Mouse (Mus musculus): Measurements from ENCODE around the gene Aatk.
A peak's percentile ranks its signal among the peaks of the same experiment; 100 is the strongest.

Aatk gene

DNA sequence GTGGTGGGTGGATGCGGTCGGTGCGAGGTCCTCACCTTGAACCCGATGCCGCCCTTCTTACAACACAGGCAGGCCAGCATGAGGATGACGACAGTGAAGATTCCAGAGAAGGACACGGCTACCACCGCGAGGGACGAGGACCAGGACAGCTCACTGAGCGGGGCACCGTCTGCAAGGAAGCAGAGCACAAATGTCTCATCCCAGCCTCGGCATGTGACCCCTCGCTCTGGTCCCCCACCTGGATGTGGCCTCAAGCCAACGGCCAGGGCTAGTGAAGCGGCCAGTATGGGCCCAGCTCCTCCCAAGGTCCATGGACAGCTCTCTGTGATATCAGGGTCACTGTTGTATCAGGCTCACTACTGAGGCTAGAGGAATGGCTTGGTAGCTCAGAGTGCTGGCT lies 25.6 kb downstream of the Aatk start:
- no peak for DNase-seq

DNA sequence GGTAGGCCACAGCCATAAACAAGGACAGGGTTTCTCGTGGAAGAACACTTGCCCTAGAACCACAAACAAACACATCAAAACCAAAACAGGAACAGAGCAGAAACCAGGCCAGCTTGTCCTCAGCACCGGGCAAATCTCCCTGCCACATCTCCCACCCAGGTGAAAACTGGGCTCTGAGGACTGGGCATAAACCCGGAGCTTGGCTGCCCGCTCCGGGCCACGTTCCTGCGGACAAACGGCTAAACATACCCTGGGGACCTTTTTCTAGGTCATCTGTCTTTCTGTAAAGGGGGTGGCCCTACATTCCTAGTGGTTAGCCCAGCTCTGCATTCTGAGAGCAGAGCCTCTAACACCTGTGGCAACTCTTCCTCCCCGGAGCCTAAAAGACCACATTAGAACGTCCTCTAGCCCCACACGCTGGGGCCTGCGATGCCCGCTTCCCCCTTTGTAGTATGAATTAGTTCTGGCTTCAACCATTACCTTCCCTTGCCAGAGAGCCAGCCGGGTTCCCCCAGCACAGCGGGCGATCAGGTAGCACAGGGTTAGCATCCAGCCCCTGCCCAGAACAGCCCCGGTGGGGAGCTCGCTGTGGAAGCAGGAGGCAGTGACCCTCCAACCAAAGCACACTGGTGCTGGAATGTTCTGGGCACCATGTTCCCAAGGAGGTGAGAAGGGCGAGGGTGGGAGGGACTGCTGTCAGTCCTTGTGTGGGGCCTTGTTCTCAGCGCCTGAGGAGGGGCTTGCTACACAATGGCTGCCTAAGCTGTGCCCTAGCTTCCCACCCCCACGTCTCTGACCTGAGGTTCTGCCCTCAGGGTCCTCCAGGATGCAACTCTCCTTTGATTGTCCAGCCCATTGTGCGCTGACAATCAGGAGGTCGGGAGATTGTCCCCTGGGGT lies 27.2 kb downstream of the Aatk start:
- no peak for DNase-seq

DNA sequence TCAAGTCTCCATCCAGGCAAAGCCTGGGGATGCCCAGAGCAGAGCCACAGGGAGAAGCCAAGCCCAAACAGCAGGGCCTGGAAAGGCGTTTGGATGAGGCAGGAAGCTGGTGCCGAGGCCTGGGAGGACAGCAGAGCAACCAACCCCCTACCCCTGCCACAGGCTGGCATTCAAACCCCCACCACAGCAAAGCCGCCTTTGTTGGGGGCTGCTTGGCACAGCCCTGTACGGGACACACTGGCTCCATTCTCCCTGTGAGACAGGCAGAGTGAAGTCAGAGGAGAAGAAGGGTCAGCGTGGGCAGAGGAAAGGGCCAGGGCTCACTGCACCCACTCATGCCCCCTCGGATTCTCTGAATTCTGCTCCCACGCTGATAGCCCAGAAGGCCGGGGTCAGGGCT lies 30.0 kb downstream of the Aatk start:
- DNase-seq: no peak

DNA sequence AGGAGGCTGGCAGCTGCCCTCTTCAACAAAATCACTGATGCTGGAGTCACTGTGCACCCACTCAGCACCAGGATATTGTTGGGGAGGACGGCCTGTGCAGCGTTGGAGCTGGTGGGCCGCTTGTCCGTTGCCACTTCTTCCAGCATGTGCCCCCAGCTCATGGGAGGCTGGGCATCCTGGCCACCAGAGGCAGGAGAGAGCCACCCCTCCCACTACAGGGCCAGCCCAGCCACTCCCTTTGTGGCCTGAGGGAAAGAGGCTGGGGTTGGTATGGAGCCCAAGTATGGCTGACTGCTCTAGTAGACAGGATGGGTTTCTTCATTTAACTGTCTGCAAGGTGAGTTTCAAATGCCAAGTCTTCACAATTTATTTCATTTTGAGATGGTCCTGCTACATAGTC lies 32.2 kb downstream of the Aatk start:
- no peak for DNase-seq

DNA sequence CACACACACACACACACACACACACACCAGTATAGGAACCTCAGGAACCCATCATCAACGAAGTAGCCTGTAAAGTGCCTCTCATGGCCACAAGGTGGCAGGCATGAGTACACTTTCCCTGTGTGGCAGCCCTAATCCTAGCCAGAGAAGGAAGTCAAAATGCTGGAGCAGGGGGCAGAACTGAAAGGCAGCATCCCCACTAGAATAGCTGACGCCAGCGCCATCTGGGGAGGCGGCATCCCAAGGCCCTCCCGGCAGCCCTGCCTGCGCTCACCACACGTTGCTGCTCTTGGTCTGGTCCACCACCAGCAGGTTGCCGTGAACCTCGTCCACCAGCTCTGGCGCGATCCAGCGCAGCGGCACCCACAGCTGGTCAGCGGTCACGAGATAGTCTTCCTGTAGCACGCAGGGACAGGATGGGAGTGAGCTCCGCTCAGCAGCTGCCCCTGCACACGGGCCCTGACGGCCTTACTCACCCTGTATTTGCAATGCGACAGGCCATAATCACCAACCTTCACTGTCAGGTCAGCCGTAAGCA lies 33.7 kb downstream of the Aatk start:
- peak; percentile 63 to 64 for DNase-seq

DNA sequence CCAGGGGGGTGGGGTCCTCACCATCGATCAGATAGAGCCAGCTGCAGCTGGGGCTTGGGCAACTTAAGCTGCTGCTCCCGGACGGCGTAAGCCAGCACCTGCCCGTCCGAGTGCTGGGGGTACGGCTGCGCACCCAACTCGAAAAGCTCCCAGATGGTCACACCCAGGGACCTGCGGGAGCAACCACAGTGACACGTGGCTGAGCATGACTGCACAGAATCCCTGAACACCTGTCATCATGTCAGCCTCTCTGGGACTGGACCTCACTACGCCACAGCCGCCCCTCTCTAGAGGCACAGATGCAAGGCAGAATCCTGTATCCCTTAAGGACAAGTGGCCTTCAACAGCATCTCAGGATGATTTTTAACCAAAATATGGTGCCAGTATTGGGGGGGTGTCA lies 34.3 kb downstream of the Aatk start:
- DNase-seq: no peak

DNA sequence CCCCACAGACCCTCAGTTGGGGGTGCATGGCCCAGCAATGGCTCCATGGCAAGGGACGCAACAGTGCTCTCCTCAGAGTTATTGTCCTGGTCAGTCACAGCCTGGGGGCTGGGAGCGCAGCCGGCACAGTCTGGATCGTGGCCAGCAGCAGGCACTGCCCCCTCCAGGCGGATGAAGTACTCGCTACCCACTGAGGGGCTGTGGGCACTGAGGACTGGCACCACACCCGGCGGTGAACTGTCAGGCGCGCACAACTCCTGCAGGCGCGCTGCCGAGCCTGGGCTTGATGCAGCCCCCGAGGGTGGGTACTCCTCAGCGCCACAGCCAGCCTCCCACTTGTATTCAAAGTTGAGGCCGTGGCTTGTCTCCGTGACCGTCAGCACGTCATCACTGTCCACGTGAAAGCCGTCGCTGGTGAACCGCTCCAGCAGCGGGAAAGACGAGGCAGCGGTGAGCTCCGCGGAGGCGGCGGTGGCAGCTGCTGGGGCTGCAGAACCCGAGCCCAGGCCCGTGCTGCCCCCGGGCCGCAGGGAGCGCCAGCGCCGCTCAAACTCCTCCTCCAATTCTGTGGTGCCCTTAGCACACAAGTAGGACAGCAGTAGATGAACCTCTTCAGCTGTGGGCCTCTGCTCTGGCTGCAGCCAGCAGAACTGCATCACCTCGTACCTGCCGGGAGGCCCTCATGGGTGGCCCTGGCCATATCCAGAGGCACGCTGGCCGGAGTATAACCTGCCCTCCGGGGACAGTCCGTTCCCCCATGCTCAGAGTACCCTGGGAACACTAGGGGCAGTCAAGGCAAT lies 35.0 kb downstream of the Aatk start:
- no peak for DNase-seq

DNA sequence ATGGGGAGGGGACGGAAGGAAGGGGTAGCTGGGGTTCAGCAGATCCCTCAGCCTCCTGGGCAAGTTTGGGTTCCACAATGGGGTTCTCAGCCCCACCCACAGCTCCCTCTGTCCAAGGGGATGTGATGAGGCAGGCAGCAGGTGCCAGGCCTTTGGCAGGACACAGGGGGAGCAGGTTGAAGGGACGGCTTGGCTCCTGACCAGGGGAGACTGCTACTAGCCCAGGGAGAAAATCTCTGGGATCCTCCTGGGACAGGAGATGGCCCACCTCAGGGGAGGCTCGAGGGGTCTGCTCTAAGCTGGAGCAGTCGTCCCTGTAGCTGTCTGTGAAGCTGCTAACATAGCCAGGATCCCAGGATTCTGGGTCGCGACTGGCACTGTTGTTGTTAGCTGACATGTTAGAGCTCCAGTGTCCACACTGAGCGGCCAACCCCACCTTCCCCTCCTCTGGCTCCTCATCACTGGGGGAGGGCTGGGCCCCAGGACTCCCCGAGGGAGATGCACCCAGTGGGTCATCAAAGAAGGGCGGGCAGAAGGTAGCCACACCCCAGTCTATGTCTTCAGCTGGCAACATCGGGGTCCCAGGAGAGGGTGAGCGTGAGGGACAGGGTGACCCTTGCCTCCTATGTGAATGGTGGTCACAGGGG lies 35.7 kb downstream of the Aatk start:
- DNase-seq: no peak

DNA sequence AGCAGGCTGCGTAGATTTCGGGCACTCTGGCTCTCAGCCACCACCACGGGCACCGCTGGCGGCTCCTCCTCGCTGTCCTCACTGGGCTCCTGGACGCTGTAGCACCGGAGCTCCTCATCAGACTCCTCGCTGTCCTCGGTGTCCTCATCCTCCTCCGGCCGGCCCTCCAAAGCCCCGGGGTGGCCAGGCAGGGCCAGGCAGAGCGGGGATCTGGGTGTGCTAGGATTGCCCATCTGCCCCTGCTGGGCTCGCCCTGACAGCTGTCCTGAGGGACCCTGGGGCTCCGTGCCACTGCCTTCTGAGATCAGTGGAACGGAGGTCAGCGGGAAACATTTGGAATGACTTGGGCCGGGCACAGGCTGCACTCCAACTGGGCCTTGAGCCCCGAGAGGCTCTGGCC lies 37.0 kb downstream of the Aatk start:
- DNase-seq: no peak

DNA sequence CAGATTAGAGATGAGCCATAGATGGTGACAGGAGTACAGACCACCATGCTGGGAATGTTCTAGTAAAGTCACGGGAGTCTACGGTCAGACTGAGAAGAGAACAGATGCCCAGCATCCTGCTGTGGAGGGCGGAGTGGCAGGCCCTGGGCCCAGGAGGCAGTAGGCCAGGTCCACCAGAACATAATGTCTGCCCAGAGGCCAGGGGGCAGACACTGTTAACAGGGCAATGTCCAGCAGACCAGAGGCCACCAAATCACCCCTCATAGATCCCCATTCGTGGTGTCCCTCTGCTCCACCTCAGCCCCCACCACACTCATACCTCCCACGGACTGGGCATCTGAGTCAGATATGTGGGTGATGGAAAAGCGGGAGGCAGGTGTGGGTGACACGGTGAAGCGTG lies 38.0 kb downstream of the Aatk start:
- DNase-seq: no peak

DNA sequence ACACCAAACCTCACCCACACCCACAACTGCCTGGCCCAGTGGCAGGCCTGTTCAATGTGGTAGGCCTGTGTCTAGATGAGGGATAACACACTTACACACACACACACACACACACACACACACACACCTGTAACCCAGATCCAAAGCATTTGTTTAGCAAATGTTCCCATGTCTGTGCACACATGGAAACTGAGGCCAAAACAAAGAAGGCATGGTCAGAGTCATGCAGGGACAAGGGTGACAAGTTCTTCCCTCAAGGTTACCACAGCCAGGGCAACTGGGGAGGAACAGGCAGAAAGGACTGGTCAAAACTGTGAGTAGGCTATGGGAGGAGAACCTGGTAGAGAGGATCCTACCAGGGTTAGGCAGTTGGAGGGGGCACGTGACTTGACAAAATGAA lies 38.5 kb downstream of the Aatk start:
- no peak for DNase-seq

DNA sequence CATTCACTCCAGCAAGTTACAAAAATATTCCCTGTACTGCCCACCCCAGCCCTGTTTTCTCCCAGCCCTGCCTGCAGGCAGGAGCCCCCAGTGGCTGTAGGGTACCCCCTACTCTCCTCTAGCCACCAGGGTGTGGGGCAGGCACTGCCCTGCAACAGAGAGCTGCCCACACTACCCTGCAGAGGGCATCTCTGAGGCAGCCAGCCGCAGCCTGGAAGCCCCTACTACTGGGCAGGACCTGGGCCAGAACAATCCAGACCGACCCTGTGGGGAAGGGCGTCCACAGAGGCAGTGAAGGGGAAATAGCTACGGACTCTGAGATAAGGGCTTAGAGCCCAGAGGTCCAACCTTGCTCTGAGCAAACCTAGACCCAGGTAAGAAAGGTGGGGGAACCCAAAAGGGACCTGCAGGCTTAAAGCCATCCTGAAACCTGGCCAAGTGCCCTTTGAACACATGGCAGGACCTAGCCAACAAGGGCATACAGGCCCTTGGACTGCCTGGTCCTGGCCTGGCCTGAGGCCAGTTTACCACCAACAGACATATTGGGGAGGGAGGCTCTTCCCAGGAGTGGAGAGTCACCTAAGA lies 39.4 kb downstream of the Aatk start:
- DNase-seq: no peak

DNA sequence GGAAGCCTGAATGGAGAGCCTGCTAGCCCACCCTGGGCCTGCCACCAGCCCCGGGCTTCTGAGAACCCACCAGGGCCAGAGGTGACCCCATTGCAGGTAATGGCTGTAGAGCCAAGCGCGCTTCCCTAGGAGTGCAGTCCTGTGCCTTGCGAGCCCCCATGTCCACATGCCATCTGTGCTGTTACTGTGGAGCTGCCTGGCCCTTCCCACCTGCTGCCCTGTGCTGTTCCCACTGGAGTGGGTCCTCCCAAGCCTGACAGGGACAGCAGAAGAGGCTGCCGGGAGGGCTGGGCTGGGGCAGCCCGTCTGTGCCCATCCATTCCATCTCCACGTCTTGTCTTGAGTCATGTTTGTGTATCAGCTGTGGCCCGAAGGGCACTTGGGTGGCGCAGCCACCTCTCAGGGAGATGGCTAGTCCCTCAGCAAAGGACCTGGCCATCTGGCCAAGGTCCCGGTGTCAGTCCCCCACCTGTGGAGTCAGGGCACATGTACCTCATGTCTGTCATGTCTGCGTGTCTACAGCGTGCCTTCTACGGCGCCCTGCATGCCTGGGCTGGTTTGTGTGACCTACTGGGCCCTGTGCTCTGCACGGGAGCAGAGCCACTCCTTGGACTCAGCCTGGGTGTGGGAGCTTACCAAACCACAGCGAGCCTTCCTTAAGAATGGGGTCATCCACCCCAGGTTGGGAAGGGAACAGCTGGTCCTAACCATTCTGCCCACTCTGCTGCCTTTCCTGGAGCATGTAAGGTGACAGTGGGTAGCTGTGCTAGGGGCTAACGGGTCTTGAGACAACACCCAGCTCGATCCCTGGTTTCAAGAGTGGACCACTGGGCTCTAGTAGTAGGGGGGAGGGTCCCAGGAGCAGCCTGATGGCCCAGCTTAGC lies 41.3 kb downstream of the Aatk start:
- no peak for DNase-seq

DNA sequence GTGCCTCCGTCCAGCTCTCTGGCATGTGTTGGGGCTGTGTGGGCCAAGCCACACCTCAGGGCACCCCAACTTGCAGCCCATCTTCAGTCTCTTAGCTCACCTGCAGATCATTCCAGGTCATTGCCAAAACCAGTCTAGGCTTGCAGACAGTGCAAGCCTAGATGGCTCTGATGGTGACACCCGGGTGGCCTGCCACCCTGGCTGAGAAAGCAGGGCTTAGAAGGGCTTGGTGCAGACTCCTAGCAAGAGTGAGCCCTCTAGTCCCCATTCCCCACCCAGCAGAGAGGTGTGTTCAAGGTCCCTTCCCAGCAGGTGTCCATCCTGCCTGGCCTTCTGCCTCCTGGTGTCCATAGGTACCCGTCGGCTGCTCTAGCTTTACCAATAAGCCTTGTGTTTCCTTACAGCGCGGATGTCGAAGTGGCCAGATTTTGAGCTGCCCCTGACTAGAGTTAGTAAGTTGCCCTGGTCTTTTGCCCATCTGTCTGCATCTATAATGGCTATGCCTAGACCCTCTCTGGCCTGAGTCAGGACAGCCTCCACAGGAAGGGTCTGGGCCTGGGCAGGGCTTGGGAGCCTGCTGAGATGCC lies 44.2 kb downstream of the Aatk start:
- no peak for DNase-seq

DNA sequence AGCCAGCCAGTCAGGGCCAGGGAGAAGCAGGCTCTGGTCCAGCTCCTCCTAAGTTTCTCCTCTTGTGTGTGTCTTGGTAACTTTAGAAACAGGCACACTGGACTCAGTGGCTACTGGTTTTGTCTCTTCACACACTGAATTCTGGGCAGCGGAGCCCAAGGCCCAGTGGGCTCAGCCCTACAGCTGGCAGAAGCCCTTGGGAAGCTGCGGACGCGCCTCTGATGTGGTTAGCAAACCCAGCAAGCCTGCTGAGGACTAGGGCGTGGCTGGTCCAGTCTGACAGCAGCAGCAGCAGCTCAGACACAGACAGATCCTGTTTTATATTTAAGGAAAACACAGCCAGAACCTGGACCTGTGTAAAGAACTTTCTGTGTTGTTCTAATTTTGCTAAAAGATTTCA lies 44.9 kb downstream of the Aatk start:
- DNase-seq: no peak

DNA sequence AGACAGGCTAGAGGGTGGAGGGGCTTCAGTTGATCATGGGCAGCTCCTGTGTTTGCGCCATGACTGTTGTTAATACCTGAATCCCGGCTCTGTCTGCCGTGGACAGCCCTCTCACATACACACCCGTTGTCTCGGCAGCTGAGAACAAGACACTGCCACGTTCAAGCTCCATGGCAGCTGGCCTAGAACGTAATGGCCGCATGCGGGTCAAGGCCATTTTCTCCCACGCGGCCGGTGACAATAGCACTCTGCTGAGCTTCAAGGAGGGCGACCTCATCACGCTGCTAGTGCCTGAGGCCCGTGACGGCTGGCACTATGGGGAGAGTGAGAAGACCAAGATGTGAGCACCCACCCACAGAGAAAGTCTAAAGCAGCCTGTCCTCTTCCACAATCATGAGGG lies 49.6 kb downstream of the Aatk start:
- no peak for DNase-seq

DNA sequence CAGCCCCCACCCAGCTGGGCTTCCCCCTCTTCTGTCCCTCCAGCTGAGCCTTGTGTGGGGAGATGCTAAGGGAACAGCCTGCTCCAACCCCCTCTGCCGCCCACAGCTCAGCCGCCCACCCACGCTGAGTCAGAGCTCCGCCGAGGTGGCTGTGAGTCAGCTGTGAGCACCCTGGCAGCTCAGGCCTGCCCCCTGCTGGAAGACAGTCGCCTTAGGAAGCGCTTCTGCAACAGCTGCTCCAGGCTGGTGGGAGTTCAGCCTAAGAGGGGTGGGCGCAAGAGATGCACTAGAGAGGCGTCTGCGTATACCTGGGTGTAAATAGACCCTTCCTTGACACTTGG lies 55.7 kb downstream of the Aatk start:
- peak; percentile 87 to 89 for DNase-seq

DNA sequence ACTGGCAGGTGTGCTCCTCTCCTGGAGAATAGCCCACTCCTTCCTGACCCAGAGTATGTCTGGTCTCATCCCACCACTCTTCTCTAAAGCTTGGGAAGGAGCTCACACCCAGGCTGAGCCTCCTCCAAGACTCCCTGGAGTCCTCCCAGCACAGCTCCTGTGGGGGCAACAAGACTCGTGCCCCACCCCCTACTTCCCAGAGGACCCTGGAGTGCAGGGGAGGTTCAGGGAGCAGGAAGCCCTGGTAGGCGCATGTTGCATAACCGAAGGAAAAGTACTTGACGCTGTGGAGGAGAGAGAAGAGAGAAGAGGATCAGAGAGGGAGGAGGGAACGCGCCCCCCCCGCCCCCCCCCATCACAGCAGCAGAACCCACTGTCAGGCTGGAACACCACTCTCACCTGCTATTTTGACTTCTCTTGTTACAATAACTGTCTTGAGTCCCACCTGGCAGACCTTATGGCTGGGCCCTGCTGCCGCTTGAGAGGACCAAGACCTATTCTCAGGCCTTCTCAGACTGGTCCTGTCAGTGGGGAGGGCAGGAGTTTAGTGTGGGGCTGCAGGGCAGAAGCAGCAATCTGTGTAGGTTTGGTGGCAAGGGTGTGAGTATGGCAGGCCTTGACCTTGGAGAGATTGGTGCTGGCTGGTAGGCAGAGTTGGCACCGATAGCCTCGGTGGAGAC lies 56.2 kb downstream of the Aatk start:
- DNase-seq: no peak

DNA sequence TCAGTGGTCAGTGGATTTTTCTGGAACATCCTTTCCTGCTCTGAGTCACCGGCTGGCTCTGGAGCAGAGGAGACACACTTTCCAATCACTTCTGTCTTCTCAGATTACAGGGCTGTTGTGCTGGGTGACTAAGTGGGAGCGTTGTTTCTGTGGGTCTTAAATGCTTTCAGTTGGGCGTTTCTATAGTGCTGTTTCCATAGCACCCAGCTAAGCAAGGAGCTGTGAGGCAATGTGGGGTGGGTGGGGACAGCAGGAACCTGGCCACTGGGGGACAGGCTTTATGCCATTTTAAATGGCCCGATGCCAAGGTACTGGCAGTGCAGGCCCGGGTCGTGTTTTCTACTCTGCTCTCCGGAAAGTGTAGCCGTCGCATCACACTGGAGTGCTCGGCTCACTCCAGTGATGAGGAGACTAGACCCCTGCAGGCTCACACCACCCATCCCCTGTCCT lies 57.8 kb downstream of the Aatk start:
- no peak for DNase-seq

DNA sequence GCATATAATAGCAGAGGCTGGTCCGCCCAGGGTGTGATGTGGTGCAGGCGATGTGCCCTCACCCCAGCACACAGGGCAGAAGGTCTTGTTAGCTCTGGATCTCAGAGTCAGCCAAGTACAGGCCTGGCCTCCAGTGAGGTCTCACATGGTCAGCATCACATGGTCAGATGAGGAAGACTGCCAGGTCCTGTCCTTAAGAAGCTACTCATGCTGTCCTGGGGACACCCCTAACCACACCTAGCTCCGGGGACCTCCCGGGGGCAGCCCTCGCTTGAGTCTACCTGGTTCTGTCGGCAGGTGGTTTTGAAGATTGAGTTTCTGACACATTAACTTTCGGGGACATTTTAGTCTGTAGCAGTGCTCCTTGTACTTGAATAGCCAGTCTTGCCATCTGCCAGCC lies 58.6 kb downstream of the Aatk start:
- no peak for DNase-seq

DNA sequence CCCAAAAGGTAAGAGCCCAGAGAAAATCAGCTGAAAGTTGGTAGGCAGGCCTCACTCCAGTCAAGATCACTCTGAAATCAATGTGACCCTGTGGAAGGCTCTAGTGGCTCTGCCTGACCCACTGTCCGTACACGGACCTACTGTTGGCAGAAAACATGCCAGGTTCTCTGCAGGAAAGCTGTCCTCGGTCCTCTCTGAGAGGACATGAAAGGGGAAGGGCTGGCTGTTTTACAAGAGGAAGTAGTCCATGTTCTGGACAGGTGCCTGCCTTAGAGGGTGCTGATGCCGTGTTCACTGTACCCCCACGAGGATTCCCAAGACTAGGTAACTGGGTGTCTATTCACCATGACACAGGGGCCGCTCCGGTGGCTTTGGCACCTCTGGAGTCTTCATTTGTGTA lies 59.1 kb downstream of the Aatk start:
- no peak for DNase-seq
